Mouse (Mus musculus) liver, adult 2 months (tissue): ENCODE measurements around the gene Spred2. TPM values are rescaled to one million over a fixed set of nuclear protein-coding genes. Genes with fewer than 3 reads are reported as not detected.

ENCODE experiments used
- DNase-seq: peaks from one replicate; pipeline ENCODE4 v3.0.0-alpha.2; 2011; ENCODE audit warnings: low read depth, low spot score; ENCODE audit errors: extremely low read depth
- H3K27ac ChIP-seq: fragments of 200-500 bp; replicated peaks from 2 replicates; pipeline ENCODE4 v1.5.1; 2012; ENCODE audit warnings: low read depth, mild to moderate bottlenecking, control low read depth, inconsistent platforms, low read length; ENCODE audit not compliant: insufficient read depth
- H3K27me3 ChIP-seq: fragments of 200-500 bp; 2 replicates; pipeline ENCODE4 v1.6.1; 2012; ENCODE audit warnings: mild to moderate bottlenecking, moderate library complexity, low read length, inconsistent platforms; ENCODE audit not compliant: control insufficient read depth, insufficient read depth
- H3K36me3 ChIP-seq: fragments of 200-500 bp; 2 replicates; pipeline ENCODE4 v1.6.1; 2012; ENCODE audit warnings: low read length, inconsistent platforms; ENCODE audit not compliant: control insufficient read depth, insufficient read depth
- H3K4me1 ChIP-seq: fragments of 200-500 bp; 2 replicates; pipeline ENCODE4 v1.6.1; 2011; ENCODE audit warnings: low read length; ENCODE audit not compliant: control insufficient read depth, insufficient read depth
- H3K4me3 ChIP-seq: fragments of 200-500 bp; 2 replicates; pipeline ENCODE4 v1.5.1; 2011; ENCODE audit warnings: low read depth, mild to moderate bottlenecking, control low read depth, low read length, moderate library complexity; ENCODE audit not compliant: insufficient read depth
- H3K79me2 ChIP-seq: fragments of 200-500 bp; 2 replicates; pipeline ENCODE4 v1.6.1; 2012; ENCODE audit warnings: inconsistent platforms, mild to moderate bottlenecking, low read length, moderate library complexity; ENCODE audit not compliant: control insufficient read depth, insufficient read depth
- H3K9ac ChIP-seq: fragments of 200-500 bp; 2 replicates; pipeline ENCODE4 v1.6.1; 2012; ENCODE audit warnings: low read depth, mild to moderate bottlenecking, control low read depth, inconsistent platforms, low read length
- CTCF ChIP-seq: fragments of 200-500 bp; IDR thresholded peaks from 2 replicates; pipeline ENCODE4 v1.5.1; 2011; ENCODE audit warnings: low read depth, low read length, control low read depth
- POLR2A ChIP-seq: fragments of 200-500 bp; IDR thresholded peaks from 2 replicates; pipeline ENCODE4 v1.6.1; 2011; ENCODE audit warnings: low read length, control low read depth; ENCODE audit not compliant: insufficient read depth; ENCODE audit errors: extremely low read depth
- WGBS: fragments of 180-500 bp; shearing (Covaris S2); methylation state at CpG from one replicate; pipeline ENCODE4 v1.1.7; 2018; 5-methylcytosine and 5-hydroxymethylcytosine counted together
- polyA plus RNA-seq: library from polyadenylated mRNA; depleted of rRNA; stranded (reverse); fragments of >200 nt; gene quantifications from 2 replicates; pipeline ENCODE4 v1.2.3, GENCODE M21; 2012
- total RNA-seq: library from RNA; depleted of rRNA; stranded (reverse); fragments of >200 nt; gene quantifications from 2 replicates; pipeline ENCODE4 v1.2.3, GENCODE M21; 2014

The Spred2 gene
- total and polyA plus RNA-seq, 2 experiments = 3.1 to 5.2 TPM

DNA sequence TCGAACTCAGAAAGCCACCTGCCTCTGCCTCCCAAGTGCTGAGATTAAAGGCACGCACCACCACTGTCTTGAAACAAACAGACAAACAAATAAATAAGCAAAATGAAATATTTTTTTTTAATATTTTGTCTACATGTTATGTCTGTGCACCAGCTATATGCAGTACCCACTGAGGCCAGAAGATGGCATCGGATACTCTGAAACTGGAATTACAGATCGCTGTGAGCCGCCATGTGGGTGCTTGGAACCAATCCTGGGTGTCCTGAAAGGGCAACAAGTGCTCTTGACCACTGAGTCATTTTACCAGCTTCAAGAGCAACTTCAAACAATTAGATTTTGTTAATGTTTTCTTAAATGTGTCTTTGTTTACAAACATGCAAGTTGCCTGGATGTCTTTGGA, 11.5 kb upstream of the Spred2 start:
- no peak overlapping the region for H3K4me3 ChIP-seq
- WGBS = 96% methylated on average over 5 of the region's 5 CpGs
- no peaks in the 10 kb centered on the region for H3K4me1 ChIP-seq
- no peak overlapping the region for H3K27ac ChIP-seq
- no peaks in the 10 kb centered on the region for H3K79me2 ChIP-seq
- H3K9ac ChIP-seq = no peak overlapping the region
- no peaks in the 10 kb centered on the region for H3K27me3 ChIP-seq
- TF ChIP-seq POLR2A (no peak), CTCF (peak; percentile 19; the same call in 1 of the 2 replicates)
- no peak for DNase-seq
- no peaks in the 10 kb centered on the region for H3K36me3 ChIP-seq

DNA sequence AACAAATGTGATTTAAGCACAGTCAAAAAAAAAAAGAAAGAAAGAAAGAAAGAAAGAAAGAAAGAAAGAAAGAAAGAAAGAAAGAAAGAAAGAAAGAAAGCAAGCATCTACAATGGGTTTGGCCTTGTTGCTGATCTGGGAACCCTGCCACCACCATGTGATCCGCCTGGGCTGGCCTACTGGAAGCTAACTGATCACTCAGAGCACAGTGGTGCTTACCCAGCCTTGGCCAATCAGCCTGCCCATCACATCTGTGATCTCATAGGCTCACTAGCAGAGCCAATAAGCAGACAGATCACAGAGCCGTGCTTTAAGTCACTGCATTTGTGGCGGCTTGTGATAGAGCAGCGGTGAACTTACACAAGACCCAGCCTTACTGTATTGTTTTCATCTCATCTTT, 10.4 kb upstream of the Spred2 start:
- no peak overlapping the region for H3K9ac ChIP-seq
- DNase-seq = no peak

GRCm38 (mm10) chr11:19917381-19918245, 6.6 kb upstream of the Spred2 start:
- no peaks in the 10 kb centered on the region for H3K27me3 ChIP-seq
- 86% methylated on average over 9 of the region's 9 CpGs for WGBS
- H3K4me1 ChIP-seq = no peaks in the 10 kb centered on the region
- H3K9ac ChIP-seq = no peak overlapping the region
- DNase-seq = no peak
- no peak overlapping the region for H3K4me3 ChIP-seq
- no peaks in the 10 kb centered on the region for H3K79me2 ChIP-seq
- H3K27ac ChIP-seq = no peak overlapping the region
- H3K36me3 ChIP-seq = no peaks in the 10 kb centered on the region
- no peak for TF ChIP-seq CTCF

More for the DNA sequence above, 10.4 kb upstream of the Spred2 start:
- no peaks in the 10 kb centered on the region for H3K27me3 ChIP-seq
- H3K4me3 ChIP-seq = no peak overlapping the region
- H3K4me1 ChIP-seq = no peaks in the 10 kb centered on the region
- 94% methylated on average over 4 of the region's 4 CpGs for WGBS
- no peak overlapping the region for H3K27ac ChIP-seq
- H3K36me3 ChIP-seq = no peaks in the 10 kb centered on the region
- H3K79me2 ChIP-seq = no peaks in the 10 kb centered on the region
- TF ChIP-seq POLR2A = no peak

GRCm38 (mm10) chr11:19918246-19918540, 6.0 kb upstream of the Spred2 start:
- WGBS = 42% methylated on average over 2 of the region's 2 CpGs
- no peak overlapping the region for H3K27ac ChIP-seq
- no peak overlapping the region for H3K4me3 ChIP-seq

GRCm38 (mm10) chr11:19919460-19919784, 4.8 kb upstream of the Spred2 start:
- Histone ChIP-seq H3K4me3 (peak overlapping the region; percentile 70), H3K36me3 (no peaks in the 10 kb centered on the region), H3K79me2 (no peaks in the 10 kb centered on the region; the same call in 1 of the 2 replicates), H3K9ac (peak overlapping the region; percentile 65; the same call in 1 of the 2 replicates), H3K27me3 (no peaks in the 10 kb centered on the region), H3K4me1 (no peaks in the 10 kb centered on the region), H3K27ac (peak overlapping the region; percentile 76; the same call in 1 of the 2 replicates)
- TF ChIP-seq POLR2A (no peak), CTCF (no peak)
- 28% methylated on average over 6 of the region's 6 CpGs for WGBS
- no peak for DNase-seq

More at GRCm38 (mm10) chr11:19918246-19918540, 6.0 kb upstream of the Spred2 start:
- no peaks in the 10 kb centered on the region for H3K79me2 ChIP-seq
- H3K36me3 ChIP-seq = no peaks in the 10 kb centered on the region
- TF ChIP-seq POLR2A (no peak), CTCF (no peak)
- no peaks in the 10 kb centered on the region for H3K4me1 ChIP-seq
- H3K27me3 ChIP-seq = no peaks in the 10 kb centered on the region
- DNase-seq = no peak
- no peak overlapping the region for H3K9ac ChIP-seq

- under 1% methylated on average over 70 of the region's 70 CpGs for WGBS
- Histone ChIP-seq H3K79me2 (peaks cover 6% of the 10 kb centered on the region; the same call in 1 of the 2 replicates), H3K36me3 (no peaks in the 10 kb centered on the region), H3K27me3 (no peaks in the 10 kb centered on the region), H3K4me3 (peak overlapping the region; percentile 70), H3K4me1 (no peaks in the 10 kb centered on the region), H3K9ac (peak overlapping the region; percentile 65), H3K27ac (peak overlapping the region; percentile 76)
- TF ChIP-seq CTCF = peak; percentile 56
- 0 out of 2 replicates have a peak, but pooled peaks have one; percentile 4 for TF ChIP-seq POLR2A
- DNase-seq = peak; percentile 83
Observed at GRCm38 (mm10) chr11:19919785-19920671, 4.1 kb upstream of the Spred2 start.
